Mouse (Mus musculus): ENCODE measurements around the gene Rab10. TPM values are rescaled to one million over a fixed set of nuclear protein-coding genes. Genes with fewer than 3 reads are reported as not detected.

The Rab10 gene
- 23.7 and 26.7 TPM in 2 replicates for polyA plus RNA-seq (2012; rRNA removed)

GRCm38 (mm10) chr12:3309391-3310320, at the start of gene Rab10:
Gene Rab10, minus strand, starts transcription at chr12:3309969.

Other genes starting within 250 kb of the Rab10 start
- gene Kif3c, start 55.2 kb upstream of the Rab10 start, polyA plus RNA-seq (2012; rRNA removed), result 0.81 and 1.00 TPM in 2 replicates
- 4.9 and 5.0 TPM in 2 replicates for gene Asxl2, start 116.9 kb upstream of the Rab10 start, polyA plus RNA-seq (2012; rRNA removed)

All from liver, embryonic 18 days (tissue).